Mouse (Mus musculus) embryonic fibroblast, embryonic 13.5 days (primary cell): Measurements from ENCODE around the gene Itgae.

Experiments
- CTCF ChIP-seq: IDR thresholded peaks from 2 replicates; pipeline ENCODE4 v1.5.1; 2011; ENCODE audit warnings: mild to moderate bottlenecking, control low read depth, low read length, moderate library complexity, borderline replicate concordance; ENCODE audit not compliant: insufficient read depth
- POLR2A ChIP-seq: IDR thresholded peaks from 2 replicates; pipeline ENCODE4 v1.6.1; 2011; ENCODE audit warnings: low read depth, mild to moderate bottlenecking, control low read depth, low read length, moderate library complexity

GRCm38 (mm10) chr11:73094231-73094995 lies 4.0 kb downstream of the Itgae start:
- TF ChIP-seq CTCF (no peak), POLR2A (no peak)
